Mouse (Mus musculus) gonadal fat pad, adult 2 months (tissue): ENCODE results near the gene 4930415O20Rik. TPM values are rescaled to one million over a fixed set of nuclear protein-coding genes. Genes with fewer than 3 reads are reported as not detected.

ENCODE experiments used
- DNase-seq: peaks from one replicate; pipeline ENCODE4 v3.0.0-alpha.2; 2012; ENCODE audit warnings: low read depth
- polyA plus RNA-seq: library from polyadenylated mRNA; depleted of rRNA; stranded (reverse); fragments of >200 nt; gene quantifications from 2 replicates; pipeline ENCODE4 v1.2.3, GENCODE M21; 2012; rRNA removed

Gene 4930415O20Rik
- polyA plus RNA-seq, 1 experiment = 0.58 TPM

GRCm38 (mm10) chr15:98630540-98630939, 59.7 kb downstream of the 4930415O20Rik start, which contains the start of gene Cacnb3:
Gene Cacnb3, plus strand, starts transcription at chr15:98630840.
- DNase-seq = no peak

GRCm38 (mm10) chr15:98631493-98631892, 60.7 kb downstream of the 4930415O20Rik start:
- no peak for DNase-seq

- no peak for DNase-seq
These were observed 61.4 kb downstream of the 4930415O20Rik start for GRCm38 (mm10) chr15:98632107-98632744.

GRCm38 (mm10) chr15:98632921-98633320, 62.1 kb downstream of the 4930415O20Rik start:
- DNase-seq = no peak

- DNase-seq = no peak
These were observed 63.1 kb downstream of the 4930415O20Rik start for GRCm38 (mm10) chr15:98633822-98634470.

- no peak for DNase-seq
These were observed 63.8 kb downstream of the 4930415O20Rik start for GRCm38 (mm10) chr15:98634541-98635081.

GRCm38 (mm10) chr15:98635291-98635841, 64.6 kb downstream of the 4930415O20Rik start:
- DNase-seq = no peak

- DNase-seq = no peak
These were observed 65.7 kb downstream of the 4930415O20Rik start for GRCm38 (mm10) chr15:98636517-98636916.

GRCm38 (mm10) chr15:98637155-98637554, 66.4 kb downstream of the 4930415O20Rik start:
- no peak for DNase-seq

Other genes with a start within 250 kb of the 4930415O20Rik start
- not detected in 2 replicates for gene Olfr284, start 230.0 kb upstream of the 4930415O20Rik start, polyA plus RNA-seq
- gene Olfr283, start 190.1 kb upstream of the 4930415O20Rik start, polyA plus RNA-seq = not detected in 2 replicates
- gene Olfr282, start 139.8 kb upstream of the 4930415O20Rik start, polyA plus RNA-seq = not detected in 2 replicates
- not detected in 2 replicates for gene Olfr281, start 118.4 kb upstream of the 4930415O20Rik start, polyA plus RNA-seq
- gene OR5BS1P, start 101.1 kb upstream of the 4930415O20Rik start, polyA plus RNA-seq = not detected in 2 replicates
- gene Lalba, start 88.3 kb upstream of the 4930415O20Rik start, polyA plus RNA-seq = 0.15 and 0.24 TPM in 2 replicates
- gene Olfr279, start 78.6 kb upstream of the 4930415O20Rik start, polyA plus RNA-seq = not detected in 2 replicates
- 38.4 and 41.0 TPM in 2 replicates for gene Kansl2, start 36.7 kb upstream of the 4930415O20Rik start, polyA plus RNA-seq
- 12.0 and 13.2 TPM in 2 replicates for gene Ccnt1, start 81 bp upstream of the 4930415O20Rik start, polyA plus RNA-seq
- 84.8 and 91.2 TPM in 2 replicates for gene Adcy6, start 39.1 kb downstream of the 4930415O20Rik start, polyA plus RNA-seq
- gene Cacnb3, start 59.8 kb downstream of the 4930415O20Rik start, polyA plus RNA-seq = 13.7 and 16.1 TPM in 2 replicates
- 30.2 and 31.3 TPM in 2 replicates for gene Ddx23, start 91.9 kb downstream of the 4930415O20Rik start, polyA plus RNA-seq
- 2.6 and 4.8 TPM in 2 replicates for gene Rnd1, start 106.5 kb downstream of the 4930415O20Rik start, polyA plus RNA-seq
- gene Ccdc65, start 137.2 kb downstream of the 4930415O20Rik start, polyA plus RNA-seq = 0.73 and 1.6 TPM in 2 replicates
- 59.6 and 73.5 TPM in 2 replicates for gene Fkbp11, start 157.2 kb downstream of the 4930415O20Rik start, polyA plus RNA-seq
- 149 and 209 TPM in 2 replicates for gene Arf3, start 192.2 kb downstream of the 4930415O20Rik start, polyA plus RNA-seq
- 2.7 and 3.7 TPM in 2 replicates for gene Wnt10b, start 207.1 kb downstream of the 4930415O20Rik start, polyA plus RNA-seq
- gene Wnt1, start 218.9 kb downstream of the 4930415O20Rik start, polyA plus RNA-seq = 0.05 TPM in 1 of 2 replicates, not detected in the other
- 0.05 and 0.11 TPM in 2 replicates for gene Ddn, start 238.5 kb downstream of the 4930415O20Rik start, polyA plus RNA-seq